Mouse (Mus musculus): ENCODE data around the gene Gnb4.

The Gnb4 gene

DNA sequence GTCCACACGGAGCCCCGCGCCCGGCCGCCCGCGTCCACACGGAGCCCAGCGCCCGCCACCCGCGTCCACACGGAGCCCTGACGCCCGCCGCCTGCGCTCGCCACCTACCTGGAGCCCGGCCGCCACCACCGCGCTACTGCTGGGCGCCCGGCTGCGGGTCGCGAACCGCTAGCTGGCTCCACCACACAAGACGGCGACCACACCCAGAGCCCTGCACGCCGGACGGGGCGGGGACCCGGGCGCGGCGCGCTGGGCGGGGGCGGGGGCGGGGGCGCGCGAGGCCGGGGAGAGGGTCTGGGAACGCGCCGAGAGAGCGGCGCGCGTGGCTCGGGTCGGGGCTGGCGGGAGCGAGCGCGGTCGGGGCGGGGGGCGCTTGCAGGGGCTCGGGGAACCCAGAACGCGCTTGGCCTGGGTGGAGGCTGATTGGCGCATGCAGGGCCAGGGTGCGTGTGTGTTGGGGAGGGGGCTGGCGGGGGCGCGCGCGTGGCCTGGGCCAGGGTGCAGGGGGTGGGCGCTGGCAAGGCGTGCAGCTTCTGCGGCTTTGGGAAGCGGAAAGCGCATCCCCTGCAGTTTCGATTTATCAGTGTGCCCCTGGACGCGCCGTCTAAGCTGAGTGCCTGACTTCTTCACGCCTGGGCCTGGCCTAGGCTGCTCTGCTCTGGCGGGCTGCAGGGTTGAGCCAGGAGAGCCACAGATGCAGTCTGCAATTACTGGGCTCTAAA lies at the start of gene Gnb4:
Gene Gnb4, minus strand, starts transcription at position 255 of the 722 bp plus-strand sequence.
- DNase-seq: no peak

DNA sequence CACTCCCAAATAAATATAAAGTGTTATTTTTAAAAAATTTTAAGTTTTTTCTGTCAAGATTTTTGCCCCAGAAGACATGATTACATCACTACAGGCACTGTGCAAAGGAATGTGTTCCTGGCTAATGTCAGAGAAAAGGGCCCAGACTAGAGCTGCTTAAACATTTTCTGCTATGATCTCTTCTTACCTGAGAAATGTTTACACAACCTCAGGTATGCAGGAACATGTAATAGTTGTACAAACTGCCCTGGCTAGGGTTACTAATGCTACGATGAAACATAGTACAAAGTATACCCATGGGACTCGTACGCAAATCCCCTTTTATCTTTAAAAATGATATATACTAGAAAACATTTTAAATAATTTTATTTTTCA lies 45.2 kb upstream of the Gnb4 start:
- no peak for DNase-seq

DNA sequence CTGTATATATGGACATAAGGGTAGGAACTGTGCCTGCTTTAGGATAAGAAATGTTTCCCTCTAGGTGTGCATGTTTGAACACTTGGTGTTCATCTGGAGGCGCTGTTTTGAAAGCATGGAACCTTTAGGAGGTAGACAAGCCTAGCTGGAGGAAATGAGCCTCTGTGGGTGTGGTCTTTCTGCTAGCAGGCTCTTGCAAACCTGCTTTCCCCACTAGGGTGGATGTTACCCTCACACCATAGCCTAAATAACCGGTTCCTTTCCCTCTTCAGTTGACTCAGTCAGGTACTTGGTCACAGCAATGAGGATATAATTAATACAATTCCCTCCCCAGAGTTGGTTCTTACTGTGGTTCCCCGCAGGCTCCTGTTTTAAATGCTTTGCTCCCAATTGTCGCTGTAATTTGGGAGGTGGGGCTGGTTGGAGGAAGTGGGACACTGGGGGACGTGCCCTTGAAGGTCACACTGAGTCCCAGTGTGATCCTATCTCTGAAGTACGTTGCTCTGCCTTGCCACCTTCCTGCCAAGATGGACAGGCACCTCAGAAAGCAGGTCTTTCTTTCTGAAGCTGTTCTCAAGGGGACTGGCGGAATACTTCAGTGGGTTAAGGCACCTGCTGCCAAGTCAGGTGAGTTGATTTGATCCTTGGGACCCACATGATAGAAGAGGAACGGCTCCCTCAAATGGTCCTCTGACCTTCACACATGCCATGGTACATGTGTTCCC lies 44.6 kb upstream of the Gnb4 start:
- no peak for DNase-seq

DNA sequence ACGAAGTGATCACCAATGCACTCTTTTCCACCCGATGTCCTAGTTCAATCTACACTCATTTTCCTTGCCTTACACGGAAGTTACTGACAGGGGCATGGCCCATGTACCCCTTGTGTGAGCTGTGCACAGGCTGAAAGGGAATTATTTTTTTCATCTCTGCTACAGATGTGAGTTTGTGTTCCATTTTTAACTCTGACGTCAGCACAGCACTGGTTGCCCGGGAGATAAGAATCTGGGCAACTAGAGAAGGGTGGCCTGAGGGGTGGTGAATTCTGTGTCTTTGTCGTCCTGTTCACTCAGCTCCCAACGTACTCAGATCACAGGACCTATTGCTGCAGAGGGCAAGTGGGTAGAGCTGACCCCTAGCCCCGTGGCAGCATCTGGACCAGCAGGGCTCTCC lies 43.9 kb upstream of the Gnb4 start:
- DNase-seq: no peak

DNA sequence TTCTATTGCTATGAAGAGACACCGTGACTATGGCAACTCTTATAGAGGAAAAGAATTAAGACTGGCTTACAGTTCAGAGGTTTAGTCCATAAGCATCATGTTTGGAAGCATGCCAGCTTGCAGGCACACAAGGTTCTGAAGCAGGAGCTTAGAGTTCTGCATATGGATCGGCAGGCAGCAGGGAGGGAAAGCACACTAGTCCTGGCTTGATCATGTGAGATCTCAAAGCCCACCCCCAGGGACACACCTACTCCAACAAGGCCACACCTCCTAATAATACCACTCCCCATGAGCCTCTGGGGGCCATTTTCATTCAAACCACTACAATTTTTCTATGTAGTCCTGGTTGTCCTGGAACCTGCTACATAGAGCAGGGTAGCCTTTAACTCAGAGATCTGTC lies 43.1 kb upstream of the Gnb4 start:
- no peak for DNase-seq

DNA sequence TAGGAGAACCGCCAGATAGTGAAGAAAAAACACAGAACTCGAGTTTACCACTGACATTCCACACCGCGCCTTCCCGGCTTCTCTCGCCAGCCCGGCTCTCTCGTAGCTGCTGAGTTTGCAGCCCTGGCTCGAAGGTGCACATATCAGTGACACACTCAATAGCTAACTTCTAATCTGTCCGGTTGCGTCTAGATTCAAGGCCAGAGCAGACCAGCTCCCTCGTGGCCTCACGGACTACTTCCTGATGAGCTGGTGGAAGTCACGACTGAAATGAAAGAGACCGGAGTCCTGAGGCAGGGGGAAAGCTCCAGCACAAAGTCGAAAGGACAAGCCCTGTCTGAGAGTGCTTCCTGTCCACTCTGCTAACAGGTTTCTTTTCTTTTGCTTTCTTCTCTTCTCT lies 42.4 kb upstream of the Gnb4 start:
- DNase-seq: no peak

DNA sequence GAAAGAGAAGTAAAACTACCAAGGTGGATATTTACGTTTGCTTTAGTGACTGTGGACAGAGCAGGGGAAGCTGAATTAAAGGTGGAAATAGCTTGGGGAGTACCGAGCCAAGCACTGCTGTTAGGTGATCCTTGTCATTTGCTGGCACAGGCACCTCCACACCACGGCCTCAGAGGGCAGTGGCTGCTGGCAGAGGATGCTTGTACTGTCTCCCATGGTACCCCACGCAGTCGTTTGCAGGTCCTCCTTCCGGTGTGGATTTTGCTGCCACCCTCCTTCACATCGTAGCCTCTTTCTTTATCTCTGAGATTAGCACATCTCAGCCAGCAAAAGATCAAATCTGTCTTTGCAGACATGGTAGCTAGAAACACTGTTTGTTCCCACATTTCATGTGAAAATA lies 42.0 kb upstream of the Gnb4 start:
- no peak for DNase-seq

DNA sequence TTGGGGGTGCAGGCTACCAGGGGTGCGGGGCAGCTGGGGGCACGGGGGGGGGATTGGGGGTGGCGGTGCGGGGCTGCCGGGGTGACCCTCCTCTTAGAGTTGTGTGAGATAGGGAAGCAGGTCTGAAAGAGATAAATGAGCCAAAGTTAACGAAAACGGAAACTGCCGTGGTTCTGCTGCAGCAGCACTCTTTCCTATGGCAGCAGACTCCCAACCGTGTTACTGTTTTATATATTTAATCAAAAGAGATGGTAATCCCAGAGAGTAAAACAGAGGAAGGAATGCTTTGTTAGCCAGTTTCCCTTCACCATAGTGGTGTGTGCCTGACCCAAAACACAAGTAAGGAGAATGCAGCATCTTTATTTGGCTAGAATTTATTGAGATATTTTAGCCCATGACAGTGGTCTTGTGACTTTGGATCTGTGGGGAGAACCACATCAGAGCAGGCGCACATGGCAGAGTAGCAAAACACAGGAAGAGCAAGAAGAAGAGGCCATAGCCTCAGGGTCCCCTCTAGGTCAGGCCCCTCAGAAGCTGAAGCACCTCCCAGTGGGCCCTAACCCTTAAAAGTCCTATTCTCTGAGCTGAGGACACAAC lies 40.1 kb upstream of the Gnb4 start:
- no peak for DNase-seq

DNA sequence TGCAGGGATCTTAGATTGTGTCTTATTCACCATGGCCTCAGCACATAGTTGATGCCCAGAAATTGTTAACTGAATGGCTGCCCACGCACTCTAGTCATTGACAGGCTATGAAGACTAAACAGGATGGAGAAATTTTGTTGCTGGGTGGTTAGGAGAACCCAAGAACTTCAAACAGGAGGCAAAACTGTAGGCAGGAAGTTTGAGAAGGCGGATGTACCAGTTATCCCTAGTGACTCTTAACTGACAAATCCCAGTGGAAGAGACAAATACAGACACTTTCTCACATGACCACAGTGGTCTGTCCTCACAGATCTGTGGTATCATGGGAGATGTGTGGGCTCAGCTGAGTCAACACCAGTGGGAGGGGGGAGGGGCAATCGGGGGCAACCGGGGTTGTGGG lies 39.6 kb upstream of the Gnb4 start:
- DNase-seq: no peak

DNA sequence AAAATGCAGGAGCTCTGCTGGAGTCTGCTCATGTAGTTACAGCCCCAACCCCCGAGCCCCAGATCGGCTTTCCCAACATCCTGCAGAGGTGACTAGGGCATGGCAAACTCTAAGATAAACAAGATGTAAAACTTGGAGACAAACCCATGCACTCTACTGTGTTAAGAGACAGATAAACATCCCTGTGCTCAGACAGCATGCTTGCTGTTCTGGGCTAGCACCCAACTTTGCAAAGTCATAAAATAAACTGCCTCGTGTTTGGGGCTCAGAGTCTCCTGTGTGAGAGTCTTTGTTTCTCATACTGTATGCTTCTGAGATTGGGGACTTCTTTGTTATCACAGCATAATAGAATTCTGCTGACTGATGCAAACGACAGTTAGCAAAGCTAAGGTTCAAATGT lies 36.4 kb upstream of the Gnb4 start:
- no peak for DNase-seq

DNA sequence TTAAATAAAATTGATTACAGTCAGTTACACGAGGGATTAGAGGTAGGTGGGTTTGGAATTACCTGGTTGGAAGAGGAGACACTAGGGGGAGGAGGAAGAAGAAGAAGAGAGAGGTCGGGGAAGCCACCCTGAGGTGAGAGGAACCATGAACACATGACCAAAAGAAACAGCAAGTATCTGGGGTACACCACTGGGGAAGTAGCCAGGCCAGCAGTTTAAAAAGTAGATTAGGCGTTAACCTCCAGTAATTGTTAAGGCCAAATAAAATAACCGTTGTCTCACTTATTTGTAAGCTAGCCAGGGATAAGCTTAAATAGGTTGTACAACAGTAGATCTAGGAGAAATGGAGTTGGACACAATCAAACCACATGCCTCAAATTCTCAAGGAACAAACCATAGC lies 32.9 kb upstream of the Gnb4 start:
- DNase-seq: no peak

DNA sequence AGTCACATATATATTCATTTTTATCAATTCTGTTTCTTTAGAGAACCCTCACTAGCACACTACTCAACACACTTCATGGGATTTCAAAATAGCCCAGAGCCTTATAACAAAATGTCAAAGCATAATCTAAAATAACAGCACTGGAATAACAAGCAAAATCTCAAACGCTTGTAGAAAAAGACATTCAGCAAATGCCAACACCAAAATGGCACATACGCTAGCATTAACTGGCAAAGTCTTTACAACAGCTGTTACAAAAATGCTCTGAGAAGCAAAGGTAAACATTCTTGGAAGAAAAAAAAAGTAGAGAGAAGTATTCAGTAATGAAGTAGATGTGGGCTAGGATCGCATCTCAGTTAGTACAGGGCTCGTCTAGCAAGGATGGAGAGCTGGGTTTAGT lies 30.5 kb upstream of the Gnb4 start:
- no peak for DNase-seq

DNA sequence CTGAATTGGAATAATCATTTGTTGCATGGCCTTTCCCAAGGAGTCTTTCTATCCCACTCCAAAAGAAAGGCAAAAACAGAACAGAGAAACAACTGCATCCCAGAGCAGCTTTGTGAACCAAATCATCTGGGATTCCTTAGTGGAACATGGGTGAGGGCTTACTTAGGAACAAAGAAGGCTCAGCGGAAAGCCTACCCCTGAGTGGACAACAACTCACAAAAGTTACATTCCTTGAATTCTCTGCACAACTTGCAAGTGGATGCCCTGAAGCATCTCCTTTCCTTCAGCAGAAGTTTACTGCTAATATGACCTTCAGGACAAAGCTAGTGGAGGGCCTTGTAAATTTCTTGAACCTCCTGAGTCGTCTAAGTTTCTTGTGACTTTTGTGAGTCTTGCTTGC lies 28.4 kb upstream of the Gnb4 start:
- DNase-seq: no peak

DNA sequence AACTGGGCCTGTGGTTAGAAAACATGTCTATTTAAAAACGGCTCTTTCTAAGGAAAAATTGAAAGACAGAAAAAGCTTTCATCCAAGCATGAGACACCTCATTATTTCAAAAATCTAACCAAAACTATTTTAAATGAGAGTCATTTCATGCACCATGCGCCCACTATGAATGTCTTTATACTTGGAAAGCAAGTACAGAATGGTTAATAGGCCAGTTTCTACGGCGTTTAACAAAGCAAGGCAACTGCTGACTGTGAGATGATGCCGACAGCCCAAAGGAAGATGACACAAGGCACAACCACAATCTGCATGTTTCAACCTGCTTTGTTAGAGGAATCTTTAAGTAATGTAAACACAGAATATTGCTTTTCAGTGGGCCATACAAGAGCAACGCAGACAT lies 25.7 kb upstream of the Gnb4 start:
- no peak for DNase-seq

DNA sequence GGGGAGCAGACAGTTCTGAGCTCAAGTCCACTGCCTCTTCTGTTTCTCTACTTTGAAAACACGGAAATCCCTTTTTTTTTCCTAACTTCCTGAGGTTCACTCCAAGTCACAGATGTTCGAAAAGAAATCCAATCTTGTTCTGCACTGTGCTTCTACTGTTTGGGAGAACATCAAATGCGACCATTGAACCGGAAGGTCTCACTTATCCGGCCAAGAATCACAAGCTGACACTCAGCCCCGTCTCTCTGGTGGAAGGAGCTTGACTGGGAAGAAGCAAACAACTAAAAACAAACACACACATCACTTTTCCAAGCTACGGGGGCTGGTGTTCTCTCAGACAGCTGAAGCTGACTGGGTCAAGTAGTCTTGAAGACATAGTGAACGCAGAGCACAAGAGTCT lies 21.9 kb upstream of the Gnb4 start:
- no peak for DNase-seq

DNA sequence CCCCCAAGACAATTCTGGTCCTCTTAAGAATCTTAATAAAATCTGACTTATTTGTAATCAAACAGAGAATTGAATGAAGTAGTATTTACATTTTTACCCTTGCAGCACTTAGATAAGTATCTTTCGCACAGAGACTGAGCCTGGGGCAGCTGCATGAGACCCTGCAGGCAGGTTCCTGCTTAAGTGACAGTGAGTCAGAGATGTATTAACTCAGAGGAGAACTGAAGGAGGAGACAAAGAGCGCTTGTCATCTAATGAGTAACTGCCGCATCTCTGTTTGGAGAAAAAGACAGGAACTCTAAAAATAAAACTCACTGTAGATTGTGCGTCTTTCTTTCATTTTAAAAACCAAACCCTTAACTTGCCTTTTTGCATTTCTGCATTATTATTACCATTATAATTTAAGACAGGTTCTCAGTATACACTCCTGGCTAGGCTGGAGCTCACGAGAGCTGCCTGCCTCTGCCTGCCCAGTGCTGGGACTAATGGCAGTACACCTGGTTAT lies 16.4 kb upstream of the Gnb4 start:
- DNase-seq: no peak

DNA sequence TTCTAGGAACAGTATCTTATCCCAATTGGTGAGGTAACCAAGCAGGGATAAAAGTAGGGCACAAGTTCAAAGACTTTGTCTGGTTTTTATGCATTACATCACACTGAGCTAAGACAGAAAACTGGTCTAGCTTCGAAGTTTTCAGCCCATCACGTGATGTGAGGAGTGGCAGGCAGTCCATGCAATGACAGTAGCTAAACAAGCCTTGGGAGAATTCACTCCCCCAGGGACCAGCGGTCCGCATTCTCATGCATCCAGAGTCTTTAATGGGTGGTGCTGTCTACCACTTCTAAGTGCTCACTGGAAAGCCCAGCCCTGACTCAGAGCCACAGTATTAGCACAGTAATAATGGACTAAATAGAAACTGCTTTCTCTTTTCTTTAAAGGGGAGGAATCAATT lies 13.8 kb upstream of the Gnb4 start:
- DNase-seq: no peak

DNA sequence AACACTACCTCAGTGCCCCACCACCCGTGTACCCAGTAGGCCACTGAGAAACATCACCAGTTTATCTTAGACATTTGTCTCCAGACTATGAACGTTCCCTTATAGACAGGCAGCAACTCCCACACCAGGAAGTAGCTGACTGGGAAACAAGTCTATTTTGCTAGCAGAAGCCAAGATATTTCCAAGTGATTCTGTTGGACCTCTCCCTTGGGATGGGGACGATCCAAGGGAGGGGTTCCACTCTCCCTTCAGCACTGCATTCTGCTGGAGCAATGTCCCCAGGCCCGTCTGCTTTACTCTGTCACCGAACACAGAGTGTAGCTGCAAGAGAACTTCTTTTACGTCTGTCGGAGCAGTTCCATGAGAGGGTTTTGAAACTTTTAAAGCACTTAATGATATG lies 11.8 kb upstream of the Gnb4 start:
- DNase-seq: no peak

DNA sequence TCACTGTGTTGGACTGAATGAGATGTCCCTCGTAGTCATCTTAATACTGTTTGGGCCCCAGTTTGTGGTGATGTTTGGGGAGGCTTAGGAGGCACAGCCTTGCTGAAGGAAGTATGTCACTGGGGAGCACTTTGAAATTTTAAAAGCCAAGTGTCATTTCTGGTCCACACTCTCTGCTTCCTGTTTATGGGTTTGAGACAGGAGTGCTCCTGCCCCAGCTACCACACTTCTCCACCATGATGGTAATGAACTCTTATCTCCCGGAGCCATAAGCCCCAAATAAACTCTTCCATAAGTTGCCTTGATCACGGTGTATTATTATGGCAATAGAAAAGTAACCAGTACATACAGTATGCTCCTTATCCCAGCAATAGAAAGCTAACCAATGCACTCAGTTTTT lies 5.7 kb upstream of the Gnb4 start:
- DNase-seq: no peak

DNA sequence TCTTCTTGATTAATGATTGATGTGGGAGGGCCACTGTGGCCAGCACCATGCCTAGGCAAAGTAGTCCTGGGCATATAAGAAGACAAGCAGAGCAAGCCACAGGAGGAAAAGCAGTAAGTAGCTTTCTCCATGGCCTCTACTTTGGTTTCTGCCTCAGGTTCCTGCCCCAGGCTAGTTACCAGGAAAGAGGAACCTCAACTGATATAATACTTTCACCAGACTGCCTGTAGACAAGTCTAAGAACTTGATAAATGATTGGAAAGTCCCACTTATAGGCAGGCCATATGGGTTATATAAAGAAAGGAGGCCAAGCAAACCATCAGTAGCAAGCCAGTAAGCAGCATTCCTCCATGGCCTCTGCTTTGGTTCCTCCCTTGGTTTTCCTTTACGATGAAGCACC lies 5.3 kb upstream of the Gnb4 start:
- no peak for DNase-seq

DNA sequence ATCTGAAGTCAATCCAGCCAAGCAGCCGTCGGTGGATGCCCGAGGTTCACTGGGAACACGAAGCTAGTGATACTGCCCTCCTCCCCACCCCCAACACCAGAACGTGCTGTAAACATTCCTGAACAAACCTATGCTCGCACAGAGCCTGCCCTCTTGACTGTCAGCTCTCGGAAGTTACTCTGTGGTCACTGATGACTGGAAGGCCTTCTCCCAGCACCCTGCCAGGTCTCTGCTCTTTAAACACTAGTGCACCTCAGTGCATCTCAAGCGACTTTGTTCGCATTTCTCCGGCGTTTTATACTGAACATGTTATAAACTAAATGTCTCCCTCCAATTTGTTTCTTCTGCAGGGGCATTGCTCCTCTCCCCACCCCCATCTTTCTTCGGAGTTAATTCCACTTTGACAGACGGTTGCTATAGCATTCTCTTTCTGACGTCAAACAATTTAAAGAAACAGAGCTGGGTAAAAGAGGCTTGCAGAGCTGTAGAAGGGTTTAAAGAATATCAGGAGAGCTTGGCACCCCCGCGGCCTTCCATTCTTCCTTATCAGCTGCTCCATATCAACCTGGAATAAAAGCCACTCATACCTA lies 763 bp upstream of the Gnb4 start:
- no peak for DNase-seq

DNA sequence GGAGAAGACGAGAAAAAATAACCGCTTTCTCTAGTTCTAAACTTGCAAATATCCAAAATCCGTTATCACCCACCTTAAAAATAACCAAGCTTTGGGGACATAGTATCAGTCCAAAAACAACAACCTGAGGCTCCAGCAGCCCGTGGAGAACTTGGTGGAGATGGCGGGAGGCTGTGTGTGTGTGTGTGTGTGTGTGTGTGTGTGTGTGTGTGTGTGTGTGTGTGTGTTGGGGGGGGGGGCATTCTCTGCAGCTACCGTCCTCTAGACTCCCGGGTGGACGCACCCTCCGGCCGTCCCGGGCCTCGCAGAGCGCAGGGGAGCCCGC lies 417 bp downstream of the Gnb4 start:
- no peak for DNase-seq

DNA sequence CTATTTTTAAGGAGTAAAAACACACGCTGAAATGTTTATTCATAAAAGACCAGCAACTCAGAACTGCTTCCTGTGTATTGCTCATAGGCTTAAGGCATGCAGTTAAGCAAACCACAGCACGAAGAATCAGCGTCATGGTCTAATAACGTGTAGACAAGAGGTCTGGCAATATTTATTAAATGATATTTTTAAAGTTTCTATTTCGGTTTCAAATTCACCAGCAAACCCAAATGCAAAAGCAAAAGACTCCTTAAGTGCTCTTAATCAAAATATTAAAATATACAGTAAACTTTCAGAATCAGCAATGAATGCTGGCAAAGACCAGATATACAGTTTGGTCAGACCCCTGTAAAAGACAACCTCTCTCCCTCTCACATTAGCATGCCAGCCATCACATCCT lies 1.0 kb downstream of the Gnb4 start:
- no peak for DNase-seq

DNA sequence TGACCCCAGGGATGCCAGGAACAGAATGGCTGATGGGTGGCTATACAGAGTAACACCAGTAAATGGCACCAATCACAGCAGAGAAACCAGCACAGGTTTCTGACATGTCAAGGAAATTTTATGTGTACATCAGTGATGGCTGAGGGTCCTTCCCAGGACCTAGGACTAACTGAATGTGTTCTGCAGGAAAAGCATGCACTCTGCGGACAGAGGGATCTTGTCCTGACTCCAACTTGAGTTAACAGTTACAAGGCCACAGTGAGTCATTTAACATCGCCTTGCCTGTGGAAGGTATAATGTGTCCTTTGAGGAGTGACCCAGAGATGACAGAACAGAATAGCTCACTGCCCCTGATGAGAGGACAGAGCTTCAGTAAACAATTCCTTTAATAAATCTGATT lies 1.6 kb downstream of the Gnb4 start:
- DNase-seq: no peak
